Mouse (Mus musculus) bone marrow macrophage, adult 2 months (primary cell): ENCODE data around the gene Fgf12.

Experiments
- CTCF ChIP-seq: IDR thresholded peaks from 2 replicates; pipeline ENCODE4 v1.5.1; 2012; ENCODE audit warnings: low read depth, mild to moderate bottlenecking, low read length, moderate library complexity
- POLR2A ChIP-seq: IDR thresholded peaks from 2 replicates; pipeline ENCODE4 v1.6.1; 2012; ENCODE audit warnings: mild to moderate bottlenecking, low read depth, low read length, borderline replicate concordance

DNA sequence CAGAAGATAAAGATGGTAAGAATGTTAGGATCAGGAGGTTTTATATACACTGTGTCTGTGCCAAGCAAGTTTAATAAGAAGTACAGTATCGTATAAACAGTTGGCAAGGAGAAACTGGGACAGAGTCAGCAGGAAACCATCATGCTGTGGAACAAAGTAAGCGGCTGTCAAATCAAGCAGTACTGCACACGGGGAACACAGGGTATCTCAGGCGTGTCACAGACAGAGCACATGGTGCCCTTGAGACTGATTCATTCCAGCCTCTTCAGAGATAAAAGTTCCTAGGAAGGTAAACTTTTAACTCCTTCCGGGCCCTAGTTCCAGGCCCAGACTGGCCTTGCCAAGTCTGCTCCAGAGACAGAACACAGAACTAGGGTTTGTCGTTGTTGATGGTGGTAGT, 240.4 kb downstream of the Fgf12 start:
- no peak for TF ChIP-seq CTCF
- no peak for TF ChIP-seq POLR2A
